Mouse (Mus musculus) CD4-positive naive resting alpha-beta T cell, adult 76 days (primary cell): Measurements from ENCODE around the gene Esp3. TPM values are rescaled to one million over a fixed set of nuclear protein-coding genes. Genes with fewer than 3 reads are reported as not detected.

Source experiments
- total RNA-seq: library from RNA; stranded (reverse); gene quantifications from one replicate; pipeline ENCODE4 v1.2.4, GENCODE M21; 2023

Gene Esp3
- total RNA-seq = not detected

DNA sequence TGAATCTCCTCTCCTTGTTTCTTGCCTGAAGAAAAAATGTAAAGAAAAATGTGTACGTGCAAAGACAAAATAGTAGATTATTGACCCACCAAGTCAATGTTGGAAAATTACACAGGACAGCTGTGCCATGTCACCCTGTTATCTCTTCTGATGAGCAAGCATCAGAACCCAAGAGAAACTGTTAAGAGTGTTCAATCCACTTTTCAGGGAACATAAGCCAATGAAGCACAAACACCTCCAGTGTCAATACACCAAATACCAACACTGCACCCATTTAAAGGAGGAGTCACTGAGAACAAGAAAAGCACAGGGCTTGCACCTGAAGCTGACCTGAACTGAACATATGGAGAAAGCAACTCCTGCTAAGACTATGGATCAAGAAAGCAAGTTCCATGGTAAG, at the start of gene Esp3:
Esp3 (plus strand) TSS at position 301 of the 400 bp plus-strand sequence.

DNA sequence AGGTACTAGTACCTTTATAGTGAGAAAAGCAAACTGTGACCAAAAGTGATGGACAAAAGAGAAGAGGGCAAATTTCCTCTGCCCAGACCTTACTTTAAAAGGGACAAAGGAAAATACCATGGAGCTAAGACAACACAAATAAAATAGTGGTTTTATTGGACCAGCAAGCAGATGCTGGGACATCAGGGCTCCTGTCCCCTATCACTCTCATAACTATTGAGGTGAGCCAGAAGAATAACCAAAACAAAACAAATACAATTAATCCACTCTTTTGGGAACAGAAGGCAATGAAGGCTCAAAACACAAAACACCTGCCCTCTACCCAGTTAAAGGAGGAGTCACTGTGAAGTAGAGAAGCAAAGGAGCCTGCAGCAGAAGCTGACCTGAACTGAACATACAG, 33.6 kb upstream of the Esp3 start, which contains the start of gene Esp4:
Esp4 (plus strand) TSS at position 301 of the 400 bp plus-strand sequence.

Other genes with a start within 250 kb of the Esp3 start
- gene Esp8, start 112.1 kb upstream of the Esp3 start, total RNA-seq = not detected
- gene Esp6, start 70.6 kb upstream of the Esp3 start, total RNA-seq = not detected
- gene Esp4, start 33.5 kb upstream of the Esp3 start, total RNA-seq = not detected
- not detected for gene Esp1, start 95.0 kb downstream of the Esp3 start, total RNA-seq
- gene Crisp2, start 174.9 kb downstream of the Esp3 start, total RNA-seq = not detected
- 0.47 TPM for gene Rhag, start 179.1 kb downstream of the Esp3 start, total RNA-seq
- not detected for gene 9130008F23Rik, start 248.5 kb downstream of the Esp3 start, total RNA-seq